Mouse (Mus musculus): ENCODE data around the gene Usp32.

Gene Usp32

DNA sequence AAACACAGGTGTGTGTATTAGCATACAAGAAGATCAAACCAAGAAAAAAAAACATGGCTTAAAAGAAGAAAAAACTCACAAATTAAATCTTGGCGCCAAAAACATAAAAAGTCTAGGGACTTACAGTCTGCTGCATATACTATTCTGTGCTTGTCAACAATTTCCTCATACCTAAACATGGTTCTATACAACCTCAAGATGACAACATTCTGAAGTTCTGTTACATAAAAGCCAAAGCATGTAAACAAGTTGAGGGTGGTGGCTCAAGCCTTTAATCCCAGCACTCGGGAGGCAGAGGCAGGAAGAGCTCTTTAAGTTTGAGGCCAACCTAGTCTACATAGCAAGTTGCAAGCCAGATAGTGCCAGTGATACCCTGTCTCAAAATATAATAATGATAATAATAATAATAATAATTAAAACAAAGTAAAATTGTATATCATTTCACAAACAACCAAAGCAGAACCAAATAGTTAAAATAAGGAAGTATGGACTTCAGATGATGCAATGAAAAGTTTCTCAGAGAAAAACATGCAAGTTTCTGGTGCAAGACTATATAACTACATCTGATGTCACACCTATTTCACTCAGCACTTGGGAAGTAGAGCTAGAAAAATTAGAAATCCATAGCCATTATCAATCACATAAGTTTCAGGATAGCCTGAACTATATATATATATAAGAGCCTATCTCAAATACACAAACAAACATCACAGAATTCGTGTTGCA is 16.5 kb downstream of the Usp32 start:
- DNase-seq (ENCODE audit: low read depth, low spot score), result no peak

DNA sequence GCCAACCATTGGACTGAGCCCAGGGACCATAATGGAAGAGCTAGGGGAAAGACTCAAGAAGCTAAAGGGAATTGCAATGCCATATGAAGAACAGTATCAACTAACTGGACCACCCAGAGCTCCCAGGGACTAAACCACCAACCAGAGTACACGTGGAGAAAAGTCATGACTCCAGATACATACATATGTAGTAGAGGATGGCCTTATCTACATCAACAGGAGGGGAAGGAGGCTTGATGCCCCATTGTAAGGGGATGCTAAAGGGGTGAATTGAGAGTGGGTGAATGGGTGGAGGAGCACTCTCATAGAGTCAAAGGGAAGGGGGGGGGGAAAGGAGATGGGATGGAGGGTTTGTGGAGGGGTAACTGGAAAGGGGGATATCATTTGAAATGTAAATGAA is 17.9 kb downstream of the Usp32 start:
- DNase-seq (ENCODE audit: low read depth, low spot score), result no peak

DNA sequence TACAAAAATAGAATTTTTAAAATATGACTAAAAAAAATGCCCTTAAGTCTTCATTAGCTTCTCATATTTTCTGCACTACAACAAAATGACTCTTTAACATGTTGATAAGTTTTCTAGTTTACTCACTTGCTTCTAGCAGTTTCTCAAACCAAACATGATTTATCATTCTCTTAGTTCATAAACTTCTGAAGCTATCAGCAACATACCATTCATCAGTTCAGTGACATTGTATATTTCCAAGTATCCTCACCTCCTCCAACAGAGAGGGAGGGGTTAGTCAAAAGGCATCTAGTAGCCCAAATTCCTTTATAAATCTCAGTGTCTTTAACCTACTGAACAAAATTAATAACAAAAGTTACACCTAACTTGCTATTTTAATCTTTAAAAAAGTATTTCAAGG is 22.8 kb downstream of the Usp32 start:
- DNase-seq (ENCODE audit: low read depth, low spot score), result no peak

DNA sequence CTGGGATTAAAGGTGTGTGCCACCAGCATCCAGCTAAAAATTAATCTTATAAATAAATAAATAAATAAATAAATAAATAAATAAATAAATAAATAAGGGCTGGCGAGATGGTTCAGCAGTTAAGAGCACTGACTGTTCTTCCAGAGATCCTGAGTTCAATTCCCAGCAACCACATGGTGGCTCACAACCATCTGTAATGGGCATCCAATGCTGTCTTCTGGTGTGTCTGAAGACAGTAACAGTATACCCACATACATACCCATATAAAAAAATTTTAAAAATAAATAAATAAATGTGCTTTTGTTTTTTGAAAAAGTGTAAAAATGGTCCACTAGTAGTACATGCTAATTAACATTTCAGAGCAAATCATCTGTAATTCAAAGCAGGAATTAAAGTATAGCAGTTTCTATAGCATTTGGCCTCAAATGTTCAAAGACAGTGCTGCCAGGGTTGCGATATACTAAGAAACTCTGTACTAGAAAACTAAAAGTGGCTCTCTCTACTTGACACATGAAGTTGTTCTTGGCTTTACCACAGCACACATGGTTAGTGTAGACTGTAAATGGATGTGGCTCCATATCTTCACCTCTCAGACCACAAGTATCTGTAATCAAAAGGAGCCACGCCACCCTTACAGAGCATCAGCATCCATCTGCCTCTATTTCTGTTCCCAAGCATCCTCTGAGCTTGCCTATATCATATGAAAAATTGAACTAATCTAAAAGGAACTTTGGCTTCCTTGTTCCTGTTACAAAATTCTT is 23.7 kb downstream of the Usp32 start:
- DNase-seq (ENCODE audit: low read depth, low spot score), result no peak

DNA sequence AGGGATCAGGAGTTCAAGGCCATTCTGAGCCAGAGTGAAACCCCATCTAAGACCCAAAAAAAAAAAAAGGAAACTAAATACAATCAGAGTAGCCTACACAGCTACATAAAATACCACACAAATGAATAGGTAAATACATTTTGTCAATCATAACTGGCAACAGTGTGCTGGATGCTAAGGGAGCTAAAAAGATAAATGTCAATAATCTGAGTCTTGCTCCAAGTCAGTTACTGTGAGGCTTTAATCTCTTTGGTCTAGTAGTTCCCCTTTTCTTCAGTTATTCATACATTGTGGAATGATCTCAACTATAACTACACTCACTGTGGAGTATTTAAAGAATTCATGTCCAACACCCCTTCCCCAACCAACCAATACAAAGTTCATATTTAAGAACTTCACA is 30.0 kb downstream of the Usp32 start:
- no peak for DNase-seq (ENCODE audit: low read depth, low spot score)

DNA sequence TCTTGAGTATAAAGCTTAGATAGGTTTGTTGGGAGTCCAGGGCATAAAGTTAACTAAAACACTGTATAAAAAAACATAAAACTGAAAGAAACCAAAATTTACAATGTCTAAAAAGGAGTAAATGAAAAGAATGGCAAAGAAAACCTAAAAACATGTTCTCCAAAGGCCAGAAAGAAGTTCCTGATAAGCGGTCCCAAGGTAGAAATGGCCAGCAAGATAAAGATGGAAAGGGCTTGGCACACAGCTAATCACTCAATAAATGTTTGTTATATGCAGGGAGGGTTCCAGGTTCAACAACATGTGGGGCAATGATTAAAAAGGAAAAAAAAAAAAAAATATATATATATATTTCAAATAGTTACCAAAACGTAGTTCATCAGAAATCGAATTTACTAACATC is 32.7 kb downstream of the Usp32 start:
- DNase-seq (ENCODE audit: low read depth, low spot score), result no peak

DNA sequence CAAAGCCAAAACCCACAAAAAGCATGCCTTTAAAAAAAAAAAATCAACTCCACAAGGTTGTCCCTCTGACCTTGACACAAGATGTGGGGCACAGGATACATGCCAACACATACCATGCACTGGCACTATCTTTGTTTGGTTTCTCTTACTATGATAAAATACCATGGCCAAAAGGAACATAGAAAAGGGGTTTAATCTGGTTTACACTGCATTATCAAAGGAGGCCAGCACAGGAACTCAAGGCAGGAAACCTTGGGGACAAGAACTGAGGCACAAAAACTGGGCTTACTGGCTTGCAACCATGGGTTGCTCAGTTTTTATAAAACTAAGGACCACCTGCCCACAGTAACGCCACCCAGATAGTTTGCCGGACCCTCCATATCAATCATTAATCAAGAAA is 34.1 kb downstream of the Usp32 start:
- DNase-seq (ENCODE audit: low read depth, low spot score), result no peak

DNA sequence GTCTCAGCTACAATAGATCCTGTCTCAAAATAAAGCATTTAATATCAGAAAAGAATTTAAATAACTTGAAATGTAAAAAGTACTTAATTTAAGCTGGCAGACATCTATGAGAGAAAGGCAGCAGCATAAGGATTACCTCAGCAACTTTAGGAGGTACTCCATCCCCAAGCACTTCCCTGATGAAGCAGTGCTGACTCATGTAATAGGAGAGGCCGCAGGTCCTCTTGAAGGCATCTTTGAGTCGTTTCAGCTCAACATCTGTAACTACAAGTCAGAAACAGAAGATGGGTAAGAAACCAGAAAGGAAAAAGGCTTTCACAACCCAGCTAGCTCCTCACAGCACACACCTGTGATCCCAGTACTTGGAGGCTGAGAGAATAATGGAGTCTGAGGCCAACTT is 36.2 kb downstream of the Usp32 start:
- no peak for DNase-seq (ENCODE audit: low read depth, low spot score)

DNA sequence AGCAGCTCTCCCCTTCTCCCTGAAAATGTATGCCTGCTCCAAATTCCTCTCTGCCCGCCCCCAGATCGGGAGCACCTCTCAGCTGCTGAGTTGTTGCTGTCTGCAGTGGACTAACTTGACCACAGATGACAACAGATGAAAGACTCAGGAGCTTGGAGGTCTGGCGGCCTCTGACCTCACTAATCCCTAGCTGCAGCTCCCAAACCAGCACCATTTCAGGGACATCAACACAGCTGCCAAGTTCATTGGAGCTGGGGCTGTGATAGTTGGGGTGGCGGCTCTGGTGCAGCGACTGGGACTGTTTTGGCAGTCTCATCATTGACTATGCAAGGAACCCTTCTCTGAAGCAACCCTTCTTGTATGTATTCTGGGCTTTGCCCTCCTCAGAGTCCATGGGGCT is 44.8 kb downstream of the Usp32 start:
- DNase-seq (ENCODE audit: low read depth, low spot score), result no peak

DNA sequence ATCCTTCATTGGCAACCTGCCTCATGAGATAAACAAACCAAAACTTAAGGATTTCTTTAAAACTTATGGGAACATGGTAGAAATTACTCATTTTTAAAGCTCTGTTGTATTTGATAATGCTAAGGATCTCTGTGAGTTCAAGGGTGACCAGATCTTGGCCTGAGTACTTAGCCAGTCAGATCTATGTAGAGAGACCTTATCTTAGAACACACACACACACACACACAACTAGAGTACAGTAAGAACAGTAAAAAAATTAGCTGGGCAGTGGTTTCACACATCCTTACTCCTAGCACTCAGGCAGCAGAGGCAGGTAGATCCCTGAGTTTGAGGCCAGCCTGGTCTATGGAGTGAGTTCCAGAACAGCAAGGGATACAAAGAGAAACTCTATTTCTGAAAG is 53.7 kb downstream of the Usp32 start:
- DNase-seq (ENCODE audit: low read depth, low spot score), result no peak

DNA sequence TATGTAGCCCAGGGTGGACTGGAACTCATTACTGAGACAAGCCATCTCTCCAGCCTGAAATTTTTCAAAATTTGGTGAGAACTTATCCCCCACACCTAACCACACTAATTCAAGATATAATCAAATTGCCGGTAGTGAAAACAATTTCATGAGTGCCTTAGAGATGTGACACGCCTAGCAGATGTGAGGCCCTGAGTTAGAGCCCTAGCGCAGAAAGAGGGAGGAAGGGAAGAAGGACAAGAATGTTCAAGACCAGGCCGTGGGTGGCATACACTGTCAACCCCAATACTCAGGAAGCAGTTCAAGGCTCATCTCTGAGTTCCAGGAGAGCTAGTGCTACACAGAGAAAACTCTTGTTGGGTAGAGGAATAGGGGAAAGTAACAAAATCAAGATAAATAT is 72.1 kb downstream of the Usp32 start:
- no peak for DNase-seq (ENCODE audit: low read depth, low spot score)

DNA sequence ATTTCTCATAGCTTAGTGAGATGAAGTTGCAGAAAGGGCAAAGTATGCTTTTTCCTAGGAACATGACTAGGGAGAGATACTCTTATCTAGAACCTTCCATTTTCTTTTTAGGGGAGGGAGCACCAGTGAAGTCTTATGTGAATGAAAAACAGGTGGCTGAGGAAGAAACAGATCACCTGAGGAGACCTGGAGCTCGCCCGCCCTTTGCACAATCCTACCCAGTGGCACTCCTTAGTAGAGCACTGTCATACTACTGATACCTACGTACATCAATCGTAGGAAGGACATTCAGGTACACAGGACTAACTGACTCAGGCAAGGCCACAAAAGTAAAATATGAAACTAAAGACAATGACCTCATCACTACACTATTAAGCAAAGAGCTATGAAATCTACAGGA is 81.4 kb downstream of the Usp32 start:
- DNase-seq (ENCODE audit: low read depth, low spot score), result no peak

DNA sequence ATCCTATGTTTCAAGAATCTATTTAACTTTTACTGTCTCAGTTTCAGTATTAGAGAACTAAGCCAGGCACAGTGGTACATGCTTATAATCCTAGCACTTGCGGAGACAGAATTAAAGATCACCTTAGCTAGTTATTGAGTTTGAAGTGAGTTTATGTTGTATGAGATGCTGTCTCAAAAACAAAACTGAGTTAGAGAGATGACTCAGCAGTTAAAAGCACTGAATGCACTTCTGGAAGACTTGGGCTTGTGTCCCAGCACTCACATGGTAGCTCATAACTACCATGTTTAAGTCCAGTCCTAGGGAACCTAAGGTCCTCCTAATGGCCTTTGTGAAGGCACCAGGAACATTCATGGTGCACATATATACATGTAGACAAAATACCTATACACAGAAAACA is 82.4 kb downstream of the Usp32 start:
- DNase-seq (ENCODE audit: low read depth, low spot score), result no peak

DNA sequence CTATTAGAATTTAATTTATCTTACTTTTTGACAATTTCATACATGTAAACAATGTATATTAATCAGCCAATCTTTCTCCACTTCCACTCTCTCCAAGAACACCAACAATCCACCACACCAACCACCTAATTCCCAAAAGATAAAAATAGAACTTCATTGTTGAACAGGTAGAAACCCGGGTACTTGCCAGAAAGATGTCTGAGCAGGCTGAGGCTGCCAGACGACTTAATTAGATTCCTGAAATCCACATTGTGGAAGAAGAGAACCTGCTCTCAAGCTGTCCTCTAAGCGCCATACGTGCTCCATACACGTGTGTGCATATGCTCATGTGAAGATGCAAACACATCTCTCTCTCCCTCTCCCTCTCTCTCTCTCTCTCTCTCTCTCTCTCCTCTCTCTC is 83.1 kb downstream of the Usp32 start:
- no peak for DNase-seq (ENCODE audit: low read depth, low spot score)

DNA sequence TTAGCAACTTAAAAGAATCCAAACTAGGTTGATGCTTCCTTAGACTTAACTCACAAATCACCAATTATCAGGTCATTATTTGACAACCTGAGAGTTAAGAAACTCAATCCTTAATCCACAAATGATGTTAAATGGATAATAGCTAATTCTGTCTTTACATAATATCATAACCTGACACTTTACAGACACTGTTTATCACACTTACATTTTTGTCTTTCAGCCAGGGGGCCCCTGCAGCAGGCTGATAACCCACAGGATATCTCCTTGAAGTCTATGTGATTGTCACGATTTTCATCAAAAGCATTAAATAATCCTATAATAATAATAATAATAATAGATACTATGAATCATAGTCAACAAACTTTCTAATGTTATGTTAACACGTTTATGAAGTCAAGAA is 84.4 kb downstream of the Usp32 start:
- DNase-seq (ENCODE audit: low read depth, low spot score), result no peak

DNA sequence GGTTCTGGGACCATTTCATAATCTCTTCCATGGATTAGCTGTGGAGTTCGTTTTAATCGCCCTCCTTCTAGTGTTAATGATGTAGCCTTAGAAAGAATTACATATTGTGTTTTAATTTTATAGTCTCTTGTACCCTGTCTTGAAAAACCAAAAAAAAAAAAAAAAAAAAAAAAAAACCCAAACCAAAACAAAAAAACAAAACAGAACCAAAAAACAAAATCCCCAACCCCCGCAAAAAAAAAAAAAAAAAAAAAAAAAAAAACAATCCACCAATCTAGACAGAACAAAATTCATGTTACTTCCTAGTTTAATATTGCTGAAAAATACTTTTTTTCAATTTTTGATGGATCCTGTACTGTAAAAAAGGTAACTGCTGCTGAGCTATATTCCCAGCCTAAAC is 100.7 kb downstream of the Usp32 start:
- DNase-seq (ENCODE audit: low read depth, low spot score), result no peak

DNA sequence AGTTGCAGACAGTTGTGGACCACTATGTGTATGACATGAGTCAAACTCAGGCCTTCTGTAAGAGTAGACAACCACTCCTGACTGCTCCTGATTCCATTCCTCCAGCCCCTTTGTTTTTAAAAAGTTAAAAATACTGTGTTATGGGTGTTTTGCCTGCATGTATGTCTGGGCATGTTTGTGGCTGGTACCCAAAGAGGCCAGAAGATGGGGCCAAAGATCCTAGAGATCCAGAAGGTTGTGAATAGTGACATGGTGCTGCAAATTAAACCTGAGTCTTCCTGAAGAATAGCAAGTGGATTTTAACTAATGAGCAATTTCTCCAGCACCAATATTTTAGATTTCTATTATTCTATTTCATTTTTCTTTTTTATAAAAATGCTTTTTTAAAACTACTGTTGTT is 126.8 kb downstream of the Usp32 start:
- DNase-seq (ENCODE audit: low read depth, low spot score), result no peak

DNA sequence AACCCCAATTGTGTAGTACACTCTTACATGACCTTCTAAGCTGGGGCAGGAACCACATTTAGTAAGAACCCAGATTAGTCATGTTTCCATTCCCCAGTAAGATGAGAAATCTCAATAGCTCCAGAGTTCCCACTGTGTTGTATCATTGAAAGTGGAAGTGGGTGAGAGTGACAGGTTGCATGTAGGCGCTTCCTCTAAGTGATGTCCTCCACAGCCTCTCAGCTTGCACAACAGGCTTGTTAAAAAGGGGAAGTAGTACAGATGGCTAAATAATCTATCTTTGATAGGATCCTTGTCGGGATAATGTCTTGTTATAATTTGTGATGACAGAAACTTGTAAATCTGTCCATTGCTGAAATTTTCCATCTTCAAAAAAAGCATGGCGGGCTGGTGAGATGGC is 136.4 kb downstream of the Usp32 start:
- DNase-seq (ENCODE audit: low read depth, low spot score), result no peak

DNA sequence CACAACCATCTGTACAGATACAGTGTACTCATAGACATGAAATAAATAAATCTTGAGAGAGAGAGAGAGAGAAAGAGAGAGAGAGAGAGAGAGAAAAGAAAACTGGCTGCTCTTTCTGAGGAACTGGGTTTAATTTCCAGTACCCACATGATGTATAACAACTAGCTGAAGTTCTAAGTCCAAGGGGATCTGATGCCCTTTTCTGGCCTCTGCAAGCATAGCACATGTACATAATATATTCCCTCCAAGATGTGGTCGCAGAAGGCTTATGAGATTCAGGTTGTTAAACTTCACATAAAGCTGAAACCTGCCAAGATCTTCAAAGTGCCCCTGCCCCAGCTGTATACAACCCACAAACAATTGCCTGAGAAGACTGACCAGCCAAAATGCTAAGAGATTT is 144.7 kb downstream of the Usp32 start:
- no peak for DNase-seq (ENCODE audit: low read depth, low spot score)

DNA sequence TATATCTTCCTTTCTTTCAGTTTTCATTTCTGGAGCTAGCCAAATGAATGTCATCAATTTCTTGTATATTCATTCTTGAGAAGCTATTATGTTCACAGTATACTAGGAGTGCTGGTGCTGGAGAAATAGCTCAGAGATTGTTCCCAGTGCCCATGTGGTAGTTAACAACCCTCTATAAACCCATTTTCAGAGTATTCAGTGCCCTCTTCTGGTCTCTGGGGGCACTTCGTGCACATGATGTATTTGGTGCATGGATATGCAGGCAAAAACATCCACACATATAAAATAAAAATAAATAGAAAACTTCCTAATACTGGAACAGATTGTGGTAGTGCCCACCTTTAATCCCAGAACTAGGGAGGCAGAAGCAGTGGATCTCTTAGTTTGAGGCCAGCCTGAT is 147.0 kb downstream of the Usp32 start:
- DNase-seq (ENCODE audit: low read depth, low spot score), result no peak

DNA sequence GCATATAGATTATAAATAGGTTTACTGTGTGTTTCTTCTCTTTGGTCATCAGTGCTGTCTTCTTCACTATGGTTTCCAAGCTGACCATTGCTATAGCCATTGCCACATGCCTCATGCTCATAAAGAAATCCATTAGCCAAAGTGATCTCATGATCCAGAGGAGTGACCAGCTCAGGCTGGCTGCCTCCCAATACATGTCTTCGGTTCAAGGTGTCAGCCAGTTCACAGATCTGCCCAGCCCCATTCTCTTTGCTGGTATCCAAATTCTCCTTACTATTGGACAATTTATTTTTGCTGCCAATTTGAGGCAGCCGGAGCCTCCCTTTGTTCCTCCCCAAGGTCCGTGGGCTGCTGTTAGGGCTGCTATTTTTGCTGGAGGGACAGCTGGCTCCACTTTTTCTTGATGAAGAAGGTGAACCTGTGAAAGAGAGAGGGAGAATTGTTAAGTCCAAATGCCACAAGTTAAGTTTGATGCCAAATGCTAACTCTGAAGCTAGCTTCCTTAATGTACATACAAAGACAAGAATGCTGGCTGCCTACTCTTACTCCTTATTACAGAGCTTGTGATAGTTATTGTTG is 151.5 kb downstream of the Usp32 start:
- DNase-seq (ENCODE audit: low read depth, low spot score), result no peak

DNA sequence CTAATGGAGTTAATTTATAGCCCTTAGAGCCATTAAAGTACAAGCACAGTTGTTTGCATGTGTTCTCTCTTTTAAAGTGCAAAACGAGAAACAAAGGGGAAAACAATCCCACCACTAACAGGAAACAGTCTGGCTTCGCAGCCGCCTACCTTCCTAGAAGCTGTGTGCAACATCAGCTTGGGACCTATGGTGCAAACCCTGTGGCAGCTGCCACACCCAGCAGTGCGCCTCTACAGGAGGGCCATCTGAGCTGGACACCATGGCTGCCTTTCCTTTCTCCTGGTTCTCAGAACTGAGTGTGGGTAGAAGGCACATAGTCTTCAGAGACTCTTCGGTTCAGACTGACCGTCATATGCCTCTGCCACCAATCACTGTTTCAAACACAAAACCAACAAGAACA is 154.5 kb downstream of the Usp32 start:
- no peak for DNase-seq (ENCODE audit: low read depth, low spot score)

DNA sequence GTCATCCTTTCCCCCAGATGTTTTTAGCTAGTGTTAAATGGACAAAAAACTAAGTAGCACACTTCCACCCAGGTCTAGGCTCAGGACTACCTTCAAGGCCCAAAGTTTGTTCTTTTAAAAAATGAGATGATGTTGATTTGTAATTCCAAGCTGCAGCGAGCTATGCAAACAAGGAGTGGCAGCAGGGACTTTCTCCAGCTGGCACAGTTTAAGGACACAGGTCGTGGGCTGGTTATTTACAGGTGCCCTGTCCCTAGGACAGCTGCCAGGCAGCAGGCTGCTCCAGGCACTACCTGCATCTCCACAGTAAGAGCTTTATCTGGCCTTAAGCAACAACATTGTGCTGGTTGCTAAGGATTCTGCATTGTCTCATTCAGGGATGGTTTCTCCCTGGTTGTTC is 159.3 kb downstream of the Usp32 start:
- no peak for DNase-seq (ENCODE audit: low read depth, low spot score)

All from CD4-positive helper T cell, adult 2 months (primary cell).